Mouse (Mus musculus) liver, adult 2 months (tissue): ENCODE measurements around the gene Sh2d1a. TPM values are rescaled to one million over a fixed set of nuclear protein-coding genes. Genes with fewer than 3 reads are reported as not detected.

ENCODE experiments used
- DNase-seq: peaks from one replicate; pipeline ENCODE4 v3.0.0-alpha.2; 2011; ENCODE audit warnings: low read depth, low spot score; ENCODE audit errors: extremely low read depth
- H3K27ac ChIP-seq: fragments of 200-500 bp; replicated peaks from 2 replicates; pipeline ENCODE4 v1.5.1; 2012; ENCODE audit warnings: low read depth, mild to moderate bottlenecking, control low read depth, inconsistent platforms, low read length; ENCODE audit not compliant: insufficient read depth
- H3K27me3 ChIP-seq: fragments of 200-500 bp; 2 replicates; pipeline ENCODE4 v1.6.1; 2012; ENCODE audit warnings: mild to moderate bottlenecking, moderate library complexity, low read length, inconsistent platforms; ENCODE audit not compliant: control insufficient read depth, insufficient read depth
- H3K36me3 ChIP-seq: fragments of 200-500 bp; 2 replicates; pipeline ENCODE4 v1.6.1; 2012; ENCODE audit warnings: low read length, inconsistent platforms; ENCODE audit not compliant: control insufficient read depth, insufficient read depth
- H3K4me1 ChIP-seq: fragments of 200-500 bp; 2 replicates; pipeline ENCODE4 v1.6.1; 2011; ENCODE audit warnings: low read length; ENCODE audit not compliant: control insufficient read depth, insufficient read depth
- H3K4me3 ChIP-seq: fragments of 200-500 bp; 2 replicates; pipeline ENCODE4 v1.5.1; 2011; ENCODE audit warnings: low read depth, mild to moderate bottlenecking, control low read depth, low read length, moderate library complexity; ENCODE audit not compliant: insufficient read depth
- H3K79me2 ChIP-seq: fragments of 200-500 bp; 2 replicates; pipeline ENCODE4 v1.6.1; 2012; ENCODE audit warnings: inconsistent platforms, mild to moderate bottlenecking, low read length, moderate library complexity; ENCODE audit not compliant: control insufficient read depth, insufficient read depth
- H3K9ac ChIP-seq: fragments of 200-500 bp; 2 replicates; pipeline ENCODE4 v1.6.1; 2012; ENCODE audit warnings: low read depth, mild to moderate bottlenecking, control low read depth, inconsistent platforms, low read length
- CTCF ChIP-seq: fragments of 200-500 bp; IDR thresholded peaks from 2 replicates; pipeline ENCODE4 v1.5.1; 2011; ENCODE audit warnings: low read depth, low read length, control low read depth
- POLR2A ChIP-seq: fragments of 200-500 bp; IDR thresholded peaks from 2 replicates; pipeline ENCODE4 v1.6.1; 2011; ENCODE audit warnings: low read length, control low read depth; ENCODE audit not compliant: insufficient read depth; ENCODE audit errors: extremely low read depth
- WGBS: fragments of 180-500 bp; shearing (Covaris S2); methylation state at CpG from one replicate; pipeline ENCODE4 v1.1.7; 2018; 5-methylcytosine and 5-hydroxymethylcytosine counted together
- polyA plus RNA-seq: library from polyadenylated mRNA; depleted of rRNA; stranded (reverse); fragments of >200 nt; gene quantifications from 2 replicates; pipeline ENCODE4 v1.2.3, GENCODE M21; 2012
- total RNA-seq: library from RNA; depleted of rRNA; stranded (reverse); fragments of >200 nt; gene quantifications from 2 replicates; pipeline ENCODE4 v1.2.3, GENCODE M21; 2014

The Sh2d1a gene
- total and polyA plus RNA-seq, 2 experiments, result 0.20 to 0.55 TPM

- Histone ChIP-seq H3K36me3 (no peaks in the 10 kb centered on the region), H3K27me3 (no peaks in the 10 kb centered on the region), H3K9ac (no peak overlapping the region), H3K27ac (no peak overlapping the region), H3K79me2 (no peaks in the 10 kb centered on the region), H3K4me1 (no peaks in the 10 kb centered on the region), H3K4me3 (no peak overlapping the region)
- 90% methylated on average over 2 of the region's 2 CpGs for WGBS
- no peak for TF ChIP-seq CTCF
- TF ChIP-seq POLR2A, result no peak
- no peak for DNase-seq
Measured at GRCm38 (mm10) chrX:42511105-42511504, 8.9 kb downstream of the Sh2d1a start.

GRCm38 (mm10) chrX:42512567-42512966 is 10.3 kb downstream of the Sh2d1a start:
- H3K4me3 ChIP-seq, result no peak overlapping the region
- no peaks in the 10 kb centered on the region for H3K27me3 ChIP-seq
- H3K27ac ChIP-seq, result no peak overlapping the region
- peak; percentile 0 for DNase-seq
- no peaks in the 10 kb centered on the region for H3K79me2 ChIP-seq
- no peaks in the 10 kb centered on the region for H3K36me3 ChIP-seq
- TF ChIP-seq POLR2A, result no peak
- TF ChIP-seq CTCF, result peak; percentile 38; the same call in 1 of the 2 replicates
- no peaks in the 10 kb centered on the region for H3K4me1 ChIP-seq
- H3K9ac ChIP-seq, result no peak overlapping the region

GRCm38 (mm10) chrX:42522868-42523267 is 20.6 kb downstream of the Sh2d1a start:
- no peak for DNase-seq
- no peaks in the 10 kb centered on the region for H3K27me3 ChIP-seq
- no peak for TF ChIP-seq POLR2A
- no peak for TF ChIP-seq CTCF
- H3K27ac ChIP-seq, result no peak overlapping the region
- 85% methylated on average over 2 of the region's 2 CpGs for WGBS
- H3K4me3 ChIP-seq, result no peak overlapping the region
- no peaks in the 10 kb centered on the region for H3K4me1 ChIP-seq
- H3K9ac ChIP-seq, result no peak overlapping the region
- no peaks in the 10 kb centered on the region for H3K36me3 ChIP-seq
- H3K79me2 ChIP-seq, result no peaks in the 10 kb centered on the region

GRCm38 (mm10) chrX:42530703-42531102 is 28.4 kb downstream of the Sh2d1a start:
- Histone ChIP-seq H3K27ac (no peak overlapping the region), H3K27me3 (no peaks in the 10 kb centered on the region), H3K4me3 (no peak overlapping the region), H3K36me3 (no peaks in the 10 kb centered on the region), H3K79me2 (no peaks in the 10 kb centered on the region), H3K4me1 (no peaks in the 10 kb centered on the region), H3K9ac (no peak overlapping the region)
- WGBS, result 90% methylated on average over 4 of the region's 4 CpGs
- no peak for TF ChIP-seq POLR2A
- no peak for TF ChIP-seq CTCF
- no peak for DNase-seq

- Histone ChIP-seq H3K36me3 (no peaks in the 10 kb centered on the region), H3K79me2 (no peaks in the 10 kb centered on the region), H3K27me3 (no peaks in the 10 kb centered on the region), H3K4me1 (no peaks in the 10 kb centered on the region), H3K27ac (no peak overlapping the region), H3K9ac (no peak overlapping the region), H3K4me3 (peak overlapping the region; percentile 45; the same call in 1 of the 2 replicates)
- TF ChIP-seq CTCF (no peak), POLR2A (no peak)
- WGBS, result 27% methylated on average over 3 of the region's 3 CpGs
- DNase-seq, result no peak
Measured at GRCm38 (mm10) chrX:42540030-42540755, 37.9 kb downstream of the Sh2d1a start.

- H3K36me3 ChIP-seq, result no peaks in the 10 kb centered on the region
- no peak overlapping the region for H3K27ac ChIP-seq
- WGBS, result 5% methylated on average over 5 of the region's 5 CpGs
- peak overlapping the region; percentile 45; the same call in 1 of the 2 replicates for H3K4me3 ChIP-seq
- no peak overlapping the region for H3K9ac ChIP-seq
- no peaks in the 10 kb centered on the region for H3K27me3 ChIP-seq
- DNase-seq, result peak; percentile 61
- H3K4me1 ChIP-seq, result no peaks in the 10 kb centered on the region
- H3K79me2 ChIP-seq, result no peaks in the 10 kb centered on the region
- TF ChIP-seq POLR2A, result no peak
- TF ChIP-seq CTCF, result peak; percentile 40; the same call in 1 of the 2 replicates
Measured at GRCm38 (mm10) chrX:42540756-42541053, 38.5 kb downstream of the Sh2d1a start.
